Mouse (Mus musculus) midbrain, embryonic 13.5 days (tissue): ENCODE measurements around the gene Chd9. TPM values are rescaled to one million over a fixed set of nuclear protein-coding genes. Genes with fewer than 3 reads are reported as not detected.

ENCODE experiments used
- ATAC-seq: fragments of 200-750 bp; cut with Nextera tagmentation; 2 replicates; pipeline ENCODE4 v1.8.0; 2017; ENCODE audit warnings: mild to moderate bottlenecking, moderate TSS enrichment, moderate library complexity
- H3K27ac ChIP-seq: fragments of 300-500 bp; sonication (generic); 2 replicates; pipeline ENCODE4 v1.5.1; 2015; ENCODE audit warnings: inconsistent platforms, mild to moderate bottlenecking, moderate library complexity
- H3K27me3 ChIP-seq: fragments of 300-500 bp; sonication (generic); 2 replicates; pipeline ENCODE4 v1.6.1; 2015; ENCODE audit warnings: mild to moderate bottlenecking, inconsistent platforms
- H3K36me3 ChIP-seq: fragments of 300-500 bp; sonication (generic); 2 replicates; pipeline ENCODE4 v1.6.1; 2015; ENCODE audit warnings: mild to moderate bottlenecking, inconsistent platforms
- H3K4me1 ChIP-seq: fragments of 300-500 bp; sonication (generic); replicated peaks from 2 replicates; pipeline ENCODE4 v1.6.1; 2015; ENCODE audit warnings: inconsistent platforms
- H3K4me2 ChIP-seq: fragments of 300-500 bp; sonication (generic); replicated peaks from 2 replicates; pipeline ENCODE4 v1.6.1; 2015; ENCODE audit warnings: moderate library complexity, mild to moderate bottlenecking, inconsistent platforms
- H3K4me3 ChIP-seq: fragments of 300-500 bp; sonication (generic); replicated peaks from 2 replicates; pipeline ENCODE4 v1.5.1; 2015; ENCODE audit warnings: mild to moderate bottlenecking, inconsistent platforms
- H3K9ac ChIP-seq: fragments of 300-500 bp; sonication (generic); replicated peaks from 2 replicates; pipeline ENCODE4 v1.6.1; 2015; ENCODE audit warnings: mild to moderate bottlenecking, inconsistent platforms
- H3K9me3 ChIP-seq: fragments of 300-500 bp; sonication (generic); 2 replicates; pipeline ENCODE4 v1.6.1; 2016; ENCODE audit warnings: mild to moderate bottlenecking, inconsistent platforms
- WGBS: fragments of 180-500 bp; shearing (Covaris S2); methylation state at CpG from one replicate; pipeline ENCODE4 v1.1.7; 2015; 5-methylcytosine and 5-hydroxymethylcytosine counted together
- polyA plus RNA-seq: library from polyadenylated mRNA; unstranded; fragments of >200 nt; fragmentation: Nextera tagmentation; extraction: Ambion mirVana; gene quantifications from 2 replicates; pipeline ENCODE4 v1.2.1, GENCODE M21; 2015

The Chd9 gene
- polyA plus RNA-seq, 1 experiment from 2014 or later = 69.6 TPM

GRCm38 (mm10) chr8:90822443-90822842 lies 5.7 kb upstream of the Chd9 start:
- no peak for ATAC-seq
- Histone ChIP-seq H3K4me3 (no peak overlapping the region), H3K27me3 (no peaks in the 10 kb centered on the region), H3K36me3 (no peaks in the 10 kb centered on the region), H3K4me1 (0 out of 2 replicates have a peak, but pooled peaks cover 7% of the 10 kb centered on the region), H3K9me3 (no peaks in the 10 kb centered on the region), H3K4me2 (no peak overlapping the region), H3K27ac (no peak overlapping the region), H3K9ac (no peak overlapping the region)
- WGBS = 61% methylated on average over 11 of the region's 11 CpGs

GRCm38 (mm10) chr8:90825459-90825871 lies 2.7 kb upstream of the Chd9 start:
- no peaks in the 10 kb centered on the region for H3K9me3 ChIP-seq
- H3K27ac ChIP-seq = no peak overlapping the region
- H3K27me3 ChIP-seq = no peaks in the 10 kb centered on the region
- peaks cover 21% of the 10 kb centered on the region for H3K4me1 ChIP-seq
- ATAC-seq = no peak
- WGBS = 90% methylated on average over 9 of the region's 9 CpGs
- H3K36me3 ChIP-seq = no peaks in the 10 kb centered on the region
- no peak overlapping the region for H3K4me2 ChIP-seq
- no peak overlapping the region for H3K4me3 ChIP-seq
- no peak overlapping the region for H3K9ac ChIP-seq

- peak overlapping the region; percentile 50 for H3K4me3 ChIP-seq
- no peaks in the 10 kb centered on the region for H3K9me3 ChIP-seq
- H3K27me3 ChIP-seq = no peaks in the 10 kb centered on the region
- H3K27ac ChIP-seq = peak overlapping the region; percentile 74
- ATAC-seq = peak; percentile 75
- H3K36me3 ChIP-seq = no peaks in the 10 kb centered on the region
- peaks cover 21% of the 10 kb centered on the region for H3K4me1 ChIP-seq
- 3% methylated on average over 11 of the region's 11 CpGs for WGBS
- H3K4me2 ChIP-seq = peak overlapping the region; percentile 79
- H3K9ac ChIP-seq = peak overlapping the region; percentile 67
These were observed 1.0 kb downstream of the Chd9 start for GRCm38 (mm10) chr8:90828987-90829740.

GRCm38 (mm10) chr8:90829825-90830224 lies 1.7 kb downstream of the Chd9 start:
- Histone ChIP-seq H3K27me3 (no peaks in the 10 kb centered on the region), H3K4me2 (peak overlapping the region; percentile 79; the same call in 1 of the 2 replicates), H3K4me3 (no peak overlapping the region), H3K9ac (no peak overlapping the region), H3K27ac (no peak overlapping the region), H3K4me1 (peaks cover 21% of the 10 kb centered on the region), H3K36me3 (no peaks in the 10 kb centered on the region), H3K9me3 (no peaks in the 10 kb centered on the region)
- 92% methylated on average over 1 of the region's 1 CpGs for WGBS
- ATAC-seq = no peak

GRCm38 (mm10) chr8:90830980-90831379 lies 2.8 kb downstream of the Chd9 start:
- Histone ChIP-seq H3K27me3 (no peaks in the 10 kb centered on the region), H3K9ac (no peak overlapping the region), H3K4me2 (no peak overlapping the region), H3K4me3 (no peak overlapping the region), H3K36me3 (no peaks in the 10 kb centered on the region), H3K4me1 (peaks cover 21% of the 10 kb centered on the region), H3K9me3 (no peaks in the 10 kb centered on the region), H3K27ac (no peak overlapping the region)
- 73% methylated on average over 8 of the region's 8 CpGs for WGBS
- ATAC-seq = no peak

GRCm38 (mm10) chr8:90832576-90833289 lies 4.6 kb downstream of the Chd9 start:
- H3K9me3 ChIP-seq = no peaks in the 10 kb centered on the region
- no peak overlapping the region for H3K9ac ChIP-seq
- no peak overlapping the region for H3K27ac ChIP-seq
- H3K27me3 ChIP-seq = no peaks in the 10 kb centered on the region
- ATAC-seq = no peak
- H3K4me3 ChIP-seq = no peak overlapping the region
- peaks cover 21% of the 10 kb centered on the region for H3K4me1 ChIP-seq
- 37% methylated on average over 5 of the region's 5 CpGs for WGBS
- H3K4me2 ChIP-seq = no peak overlapping the region
- no peaks in the 10 kb centered on the region for H3K36me3 ChIP-seq

- Histone ChIP-seq H3K27me3 (no peaks in the 10 kb centered on the region), H3K4me1 (peaks cover 12% of the 10 kb centered on the region), H3K9ac (no peak overlapping the region), H3K27ac (no peak overlapping the region), H3K9me3 (no peaks in the 10 kb centered on the region), H3K4me2 (no peak overlapping the region), H3K4me3 (no peak overlapping the region), H3K36me3 (no peaks in the 10 kb centered on the region)
- ATAC-seq = no peak
- 69% methylated on average over 6 of the region's 6 CpGs for WGBS
These were observed 5.6 kb downstream of the Chd9 start for GRCm38 (mm10) chr8:90833628-90834320.

- ATAC-seq = no peak
- Histone ChIP-seq H3K9me3 (no peaks in the 10 kb centered on the region), H3K4me3 (no peak overlapping the region), H3K27me3 (no peaks in the 10 kb centered on the region), H3K27ac (no peak overlapping the region), H3K4me2 (no peak overlapping the region), H3K4me1 (peaks cover 7% of the 10 kb centered on the region), H3K9ac (no peak overlapping the region), H3K36me3 (no peaks in the 10 kb centered on the region)
- 85% methylated on average over 3 of the region's 3 CpGs for WGBS
These were observed 6.1 kb downstream of the Chd9 start for GRCm38 (mm10) chr8:90834321-90834672.

GRCm38 (mm10) chr8:90837440-90837839 lies 9.3 kb downstream of the Chd9 start:
- Histone ChIP-seq H3K9me3 (no peaks in the 10 kb centered on the region), H3K27ac (no peak overlapping the region), H3K27me3 (no peaks in the 10 kb centered on the region), H3K4me1 (no peaks in the 10 kb centered on the region), H3K36me3 (no peaks in the 10 kb centered on the region), H3K4me3 (no peak overlapping the region), H3K4me2 (no peak overlapping the region), H3K9ac (no peak overlapping the region)
- WGBS = 91% methylated on average over 6 of the region's 6 CpGs
- ATAC-seq = no peak

- H3K4me3 ChIP-seq = no peak overlapping the region
- 0 out of 2 replicates have a peak, but pooled peaks cover 7% of the 10 kb centered on the region for H3K4me1 ChIP-seq
- H3K4me2 ChIP-seq = no peak overlapping the region
- ATAC-seq = no peak
- H3K36me3 ChIP-seq = no peaks in the 10 kb centered on the region
- no peaks in the 10 kb centered on the region for H3K9me3 ChIP-seq
- H3K27me3 ChIP-seq = no peaks in the 10 kb centered on the region
- WGBS = 82% methylated on average over 11 of the region's 11 CpGs
- no peak overlapping the region for H3K9ac ChIP-seq
- H3K27ac ChIP-seq = no peak overlapping the region
These were observed 11.9 kb downstream of the Chd9 start for GRCm38 (mm10) chr8:90839725-90840714.

- H3K9ac ChIP-seq = no peak overlapping the region
- H3K4me2 ChIP-seq = no peak overlapping the region
- no peak for ATAC-seq
- H3K4me3 ChIP-seq = no peak overlapping the region
- 63% methylated on average over 13 of the region's 13 CpGs for WGBS
- 0 out of 2 replicates have a peak, but pooled peaks cover 7% of the 10 kb centered on the region for H3K4me1 ChIP-seq
- H3K9me3 ChIP-seq = no peaks in the 10 kb centered on the region
- H3K36me3 ChIP-seq = no peaks in the 10 kb centered on the region
- no peaks in the 10 kb centered on the region for H3K27me3 ChIP-seq
- H3K27ac ChIP-seq = no peak overlapping the region
These were observed 13.2 kb downstream of the Chd9 start for GRCm38 (mm10) chr8:90841321-90841720.
